Mouse (Mus musculus) left cerebral cortex, adult 18-20 months (tissue): ENCODE data around the gene 4933416C03Rik. TPM values are rescaled to one million over a fixed set of nuclear protein-coding genes. Genes with fewer than 3 reads are reported as not detected.

Experiments
- DNase-seq, 2 experiments: peaks; one replicate each; pipeline ENCODE4 v3.0.0; 2021 to 2022; ENCODE audit warnings: low spot score in 2 of 2, mixed read lengths in 1 of 2
- long read RNA-seq, 2 experiments: library from polyadenylated mRNA; stranded (forward); transcript quantifications; one replicate each; pipeline ENCODE4 v2.0.0; 2021
- total RNA-seq, 2 experiments: library from RNA; stranded (reverse); gene quantifications; 2 replicates each; pipeline ENCODE4 v1.2.3; 2021

Gene 4933416C03Rik
- total RNA-seq, result not detected
- long read RNA-seq, experiment 1, result 0 reads
- long read RNA-seq, experiment 2, result 0 reads

- DNase-seq, result no peak
Observed at GRCm38 (mm10) chr10:116113867-116114474, at the start of gene 4933416C03Rik. Gene 4933416C03Rik (minus strand): TSS chr10:116113917.

- DNase-seq, result no peak
Observed at GRCm38 (mm10) chr10:116162338-116162737, 48.6 kb upstream of the 4933416C03Rik start.

GRCm38 (mm10) chr10:116156699-116157098 lies 43.0 kb upstream of the 4933416C03Rik start:
- no peak for DNase-seq

GRCm38 (mm10) chr10:116154707-116155106 lies 41.0 kb upstream of the 4933416C03Rik start:
- DNase-seq, result no peak

- DNase-seq, result no peak
Observed at GRCm38 (mm10) chr10:116146091-116146490, 32.4 kb upstream of the 4933416C03Rik start.

- DNase-seq, result no peak
Observed at GRCm38 (mm10) chr10:116143684-116144083, 30.0 kb upstream of the 4933416C03Rik start.

- DNase-seq, result no peak
Observed at GRCm38 (mm10) chr10:116140226-116140625, 26.5 kb upstream of the 4933416C03Rik start.

- no peak for DNase-seq
Observed at GRCm38 (mm10) chr10:116135187-116135586, 21.5 kb upstream of the 4933416C03Rik start.

GRCm38 (mm10) chr10:116132233-116132632 lies 18.5 kb upstream of the 4933416C03Rik start:
- peak; percentile 31 to 41 for DNase-seq

- DNase-seq, result no peak
Observed at GRCm38 (mm10) chr10:116131223-116131622, 17.5 kb upstream of the 4933416C03Rik start.

- DNase-seq, result no peak
Observed at GRCm38 (mm10) chr10:116130401-116130800, 16.7 kb upstream of the 4933416C03Rik start.

- no peak for DNase-seq
Observed at GRCm38 (mm10) chr10:116125364-116125763, 11.6 kb upstream of the 4933416C03Rik start.

GRCm38 (mm10) chr10:116123808-116124207 lies 10.1 kb upstream of the 4933416C03Rik start:
- no peak for DNase-seq

GRCm38 (mm10) chr10:116121463-116121862 lies 7.7 kb upstream of the 4933416C03Rik start:
- DNase-seq, result no peak

- DNase-seq, result no peak
Observed at GRCm38 (mm10) chr10:116117060-116117459, 3.3 kb upstream of the 4933416C03Rik start.

- DNase-seq, result no peak
Observed at GRCm38 (mm10) chr10:116115881-116116677, 2.4 kb upstream of the 4933416C03Rik start.

GRCm38 (mm10) chr10:116112868-116113267 lies 849 bp downstream of the 4933416C03Rik start:
- DNase-seq, result no peak

GRCm38 (mm10) chr10:116108730-116109129 lies 5.0 kb downstream of the 4933416C03Rik start:
- DNase-seq, result no peak

GRCm38 (mm10) chr10:116108176-116108575 lies 5.5 kb downstream of the 4933416C03Rik start:
- peak in 1 of 2 experiments; percentile 28 for DNase-seq

- DNase-seq, result no peak
Observed at GRCm38 (mm10) chr10:116098470-116098869, 15.2 kb downstream of the 4933416C03Rik start.

GRCm38 (mm10) chr10:116096466-116096865 lies 17.3 kb downstream of the 4933416C03Rik start:
- DNase-seq, result no peak

GRCm38 (mm10) chr10:116083965-116084364 lies 29.8 kb downstream of the 4933416C03Rik start:
- DNase-seq, result no peak
